Comparison of ENCODE assay signal across 27 mouse cellular contexts in the genomic region with DNA sequence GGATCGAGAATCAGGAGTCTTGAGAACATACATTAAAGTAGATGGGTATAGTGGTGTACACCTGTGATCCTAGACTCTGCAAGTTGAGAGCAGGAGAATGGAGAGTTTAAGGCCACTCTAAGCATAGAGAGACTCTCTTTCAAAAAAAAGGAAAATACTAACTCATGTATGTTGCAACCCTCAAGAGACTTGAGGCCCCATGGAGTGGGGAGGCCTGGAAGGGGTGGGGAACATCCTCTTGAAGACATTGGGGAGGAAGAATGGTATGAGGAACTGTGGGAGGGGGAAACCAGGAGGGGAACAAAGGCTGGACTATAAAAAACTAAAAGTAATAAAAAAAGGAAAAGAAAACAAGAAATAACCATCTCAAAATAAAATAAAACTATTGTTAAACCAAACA. TPM values are rescaled to one million over a fixed set of nuclear protein-coding genes. Genes with fewer than 3 reads are reported as not detected.
DNase-seq lines count a peak whose midpoint lies in the region; ATAC-seq and TF ChIP-seq lines count a peak whose summit lies in the region.
"Had no signal": no experiment of that assay in that cellular context is flagged by ENCODE, and none has a peak within 500 bp of the region (broad histone marks: within the 10 kb centered on the region; RNA-seq: fewer than 3 reads in every experiment).

No protein-coding gene starts in this region.

- 69% methylated on average over 1 of the region's 1 CpGs for WGBS in lung, adult 2 months
- 86% methylated on average over 1 of the region's 1 CpGs for WGBS in midbrain, embryonic 16.5 days
- WGBS in cerebellum, adult 2 months = 84% methylated on average over 1 of the region's 1 CpGs

- TF ChIP-seq CTCF in lung, adult 2 months (IDR thresholded peaks at IDR 0.05; ENCODE audit: insufficient read depth, low read length) = no peak
- no peak for TF ChIP-seq CTCF in cerebellum, adult 2 months (IDR thresholded peaks at IDR 0.05; ENCODE audit: borderline replicate concordance, insufficient read depth, low read depth, low read length)

- H3K36me3 ChIP-seq in midbrain, embryonic 16.5 days (ENCODE audit: control insufficient read depth, insufficient read depth, low read length) = no peaks in the 10 kb centered on the region
- H3K36me3 ChIP-seq: forebrain, embryonic 10.5 days; hindbrain, embryonic 12.5 days; hindbrain, embryonic 15.5 days had no signal

- no peaks in the 10 kb centered on the region for H3K9me3 ChIP-seq in midbrain, embryonic 16.5 days (replicated peaks; ENCODE audit: control insufficient read depth, low read length, poor library complexity, severe bottlenecking)
- H3K9me3 ChIP-seq: forebrain, embryonic 10.5 days; forebrain, embryonic 13.5 days; hindbrain, embryonic 12.5 days; hindbrain, embryonic 15.5 days had no signal

- ATAC-seq in midbrain, embryonic 16.5 days = no peak
- ATAC-seq: CD4-positive, CD25-positive, alpha-beta regulatory T cell, adult 4 months; forebrain, embryonic 13.5 days; forebrain, embryonic 16.5 days had no signal

- H3K4me2 ChIP-seq in midbrain, embryonic 16.5 days (ENCODE audit: low read length) = no peak overlapping the region
- H3K4me2 ChIP-seq: forebrain, embryonic 13.5 days; heart, embryonic 11.5 days; hindbrain, embryonic 12.5 days; hindbrain, embryonic 15.5 days had no signal

- H3K9ac ChIP-seq in midbrain, embryonic 16.5 days (ENCODE audit: low read depth, low read length) = no peak overlapping the region
- H3K9ac ChIP-seq: forebrain, embryonic 13.5 days; hindbrain, embryonic 12.5 days; hindbrain, embryonic 15.5 days had no signal

- H3K27ac ChIP-seq in midbrain, embryonic 16.5 days (ENCODE audit: low read length) = no peak overlapping the region
- H3K27ac ChIP-seq in cerebellum, adult 2 months (ENCODE audit: insufficient read depth, low read length) = no peak overlapping the region
- H3K27ac ChIP-seq: forebrain, embryonic 10.5 days; forebrain, embryonic 13.5 days; heart, adult 2 months; hindbrain, embryonic 12.5 days; hindbrain, embryonic 15.5 days had no signal

- H3K4me3 ChIP-seq in lung, adult 2 months (replicated peaks; ENCODE audit: extremely low read depth, low read depth, low read length) = no peak overlapping the region
- H3K4me3 ChIP-seq in midbrain, embryonic 16.5 days (ENCODE audit: low read depth, low read length) = no peak overlapping the region
- no peak overlapping the region for H3K4me3 ChIP-seq in cerebellum, adult 2 months (replicated peaks; ENCODE audit: insufficient read depth, low read depth, low read length)
- H3K4me3 ChIP-seq: forebrain, embryonic 10.5 days; forebrain, embryonic 13.5 days; heart, adult 2 months; hindbrain, embryonic 12.5 days; hindbrain, embryonic 15.5 days had no signal

- no peaks in the 10 kb centered on the region for H3K27me3 ChIP-seq in midbrain, embryonic 16.5 days (ENCODE audit: control insufficient read depth, insufficient read depth, low read depth, low read length)
- no peaks in the 10 kb centered on the region for H3K27me3 ChIP-seq in cerebellum, adult 2 months (ENCODE audit: control insufficient read depth, insufficient read depth, low read length)
- H3K27me3 ChIP-seq: forebrain, embryonic 13.5 days; hindbrain, embryonic 12.5 days; hindbrain, embryonic 15.5 days had no signal

- peak; percentile 46 to 60 for DNase-seq in lung, adult 18-20 months
- no peak for DNase-seq in lung, adult 2 months
- peak; percentile 29 for DNase-seq in lung, postnatal 14 days
- peak; percentile 54 for DNase-seq in lung, postnatal 36 days
- no peak for DNase-seq in cerebellum, adult 2 months
- DNase-seq: adrenal gland, adult 2 months; adrenal gland, postnatal 14 days; cerebellum, adult 11-12 months; cerebellum, adult 9-10 months; cerebellum, postnatal 14 days; gastrocnemius, postnatal 10 days; gastrocnemius, postnatal 36 days; heart, adult 2 months; heart, postnatal 10 days had no signal

- no peak for TF ChIP-seq POLR2A in lung, adult 2 months (IDR thresholded peaks at IDR 0.05; ENCODE audit: borderline replicate concordance, extremely low read depth, low read depth, low read length)
- no peak for TF ChIP-seq POLR2A in cerebellum, adult 2 months (IDR thresholded peaks at IDR 0.05; ENCODE audit: borderline replicate concordance, insufficient read depth, low read length)

- H3K4me1 ChIP-seq in lung, adult 2 months (ENCODE audit: control insufficient read depth, insufficient read depth, low read length) = peaks cover 3% of the 10 kb centered on the region; the same call in 1 of the 2 replicates
- no peaks in the 10 kb centered on the region for H3K4me1 ChIP-seq in midbrain, embryonic 16.5 days (ENCODE audit: control insufficient read depth, insufficient read depth, low read length)
- no peaks in the 10 kb centered on the region for H3K4me1 ChIP-seq in cerebellum, adult 2 months (ENCODE audit: control insufficient read depth, insufficient read depth, low read length)
- H3K4me1 ChIP-seq: forebrain, embryonic 10.5 days; forebrain, embryonic 13.5 days; hindbrain, embryonic 12.5 days; hindbrain, embryonic 15.5 days had no signal

RNA-seq across cellular contexts. Expression of gene Sftpd, which starts 16.4 kb away (rescaled TPM):
- polyA plus RNA-seq in lung, adult 2 months (2012; rRNA removed) = 235 and 279 TPM in 2 replicates
- not detected in 2 replicates for polyA plus RNA-seq in midbrain, embryonic 16.5 days (2015; fragmentation: Nextera tagmentation; extraction: Ambion mirVana)
- not detected in 2 replicates for polyA plus RNA-seq in cerebellum, adult 2 months (2012; rRNA removed)
- polyA plus RNA-seq: adrenal gland, adult 2 months; brain, embryonic 14.5 days; C2C12; CD4-positive, CD25-positive, alpha-beta regulatory T cell, adult 4 months; embryonic facial prominence, embryonic 11.5 days; forebrain, embryonic 10.5 days; forebrain, embryonic 13.5 days; forebrain, embryonic 16.5 days; heart, embryonic 11.5 days; heart, embryonic 14.5 days; hindbrain, embryonic 12.5 days; hindbrain, embryonic 15.5 days had no signal

RNA-seq across cellular contexts. Expression of gene Mbl1, which starts 17.3 kb away (rescaled TPM):
- polyA plus RNA-seq in lung, adult 2 months (2012; rRNA removed) = 0.66 and 0.67 TPM in 2 replicates
- polyA plus RNA-seq in midbrain, embryonic 16.5 days (2015; fragmentation: Nextera tagmentation; extraction: Ambion mirVana) = not detected in 2 replicates
- polyA plus RNA-seq in cerebellum, adult 2 months (2012; rRNA removed) = not detected in 2 replicates
- polyA plus RNA-seq: adrenal gland, adult 2 months; brain, embryonic 14.5 days; C2C12; CD4-positive, CD25-positive, alpha-beta regulatory T cell, adult 4 months; embryonic facial prominence, embryonic 11.5 days; embryonic facial prominence, embryonic 14.5 days; forebrain, embryonic 10.5 days; forebrain, embryonic 13.5 days; forebrain, embryonic 16.5 days; heart, adult 2 months; heart, embryonic 11.5 days; heart, embryonic 14.5 days; hindbrain, embryonic 12.5 days; hindbrain, embryonic 15.5 days had no signal

RNA-seq across cellular contexts. Expression of gene Sftpa1, which starts 37.0 kb away (rescaled TPM):
- polyA plus RNA-seq in lung, adult 2 months (2012; rRNA removed) = 1,111 and 1,268 TPM in 2 replicates
- not detected in 2 replicates for polyA plus RNA-seq in midbrain, embryonic 16.5 days (2015; fragmentation: Nextera tagmentation; extraction: Ambion mirVana)
- polyA plus RNA-seq in cerebellum, adult 2 months (2012; rRNA removed) = not detected in 2 replicates
- polyA plus RNA-seq: adrenal gland, adult 2 months; brain, embryonic 14.5 days; C2C12; CD4-positive, CD25-positive, alpha-beta regulatory T cell, adult 4 months; embryonic facial prominence, embryonic 11.5 days; embryonic facial prominence, embryonic 14.5 days; forebrain, embryonic 10.5 days; forebrain, embryonic 13.5 days; forebrain, embryonic 16.5 days; hindbrain, embryonic 12.5 days; hindbrain, embryonic 15.5 days had no signal

Comparison
In these comparisons a context has a peak if more than half of its experiments do, and no peak if none do; other contexts are left out.
1. DNase-seq: peak in lung, adult 18-20 months (2 of 2), lung, postnatal 14 days (single experiment) and lung, postnatal 36 days (single experiment); none in lung, adult 2 months (single experiment) and cerebellum, adult 2 months (0 of 2).
2. RNA of gene Sftpd, which starts 16.4 kb away (polyA plus RNA-seq): 235 to 279 TPM in lung, adult 2 months; not detected in midbrain, embryonic 16.5 days and not detected in cerebellum, adult 2 months; every median in the first group is over 100 times any median in the second.
3. RNA of gene Sftpa1, which starts 37.0 kb away (polyA plus RNA-seq): 1,111 to 1,268 TPM in lung, adult 2 months; not detected in midbrain, embryonic 16.5 days and not detected in cerebellum, adult 2 months; every median in the first group is over 1,000 times any median in the second.